Mouse (Mus musculus): Measurements from ENCODE around the gene Lrrc7. TPM values are rescaled to one million over a fixed set of nuclear protein-coding genes. Genes with fewer than 3 reads are reported as not detected.

The Lrrc7 gene
- polyA plus RNA-seq, 1 experiment from 2014 or later = 0.22 TPM

- Histone ChIP-seq H3K36me3 (ENCODE audit: control insufficient read depth, insufficient read depth, low read length) (no peaks in the 10 kb centered on the region), H3K9me3 (ENCODE audit: control insufficient read depth, low read length) (no peaks in the 10 kb centered on the region), H3K4me3 (ENCODE audit: low read depth, low read length) (no peak overlapping the region), H3K27ac (ENCODE audit: low read depth, low read length) (no peak overlapping the region), H3K27me3 (replicated peaks; ENCODE audit: control insufficient read depth, insufficient read depth, low read length) (peaks cover 3% of the 10 kb centered on the region), H3K9ac (ENCODE audit: low read depth, low read length) (no peak overlapping the region), H3K4me2 (no peak overlapping the region), H3K4me1 (replicated peaks; ENCODE audit: control insufficient read depth, insufficient read depth, low read length) (no peaks in the 10 kb centered on the region)
- no peak for DNase-seq (ENCODE audit: low spot score)
- ATAC-seq (replicated peaks; ENCODE audit: low FRiP score) = no peak
These were observed 7.7 kb downstream of the Lrrc7 start for GRCm38 (mm10) chr3:158554280-158554679.

- 72% methylated on average over 5 of the region's 5 CpGs for WGBS
- Histone ChIP-seq H3K9ac (ENCODE audit: low read depth, low read length) (no peak overlapping the region), H3K27ac (ENCODE audit: low read depth, low read length) (no peak overlapping the region), H3K9me3 (ENCODE audit: control insufficient read depth, low read length) (no peaks in the 10 kb centered on the region), H3K4me3 (ENCODE audit: low read depth, low read length) (no peak overlapping the region), H3K36me3 (ENCODE audit: control insufficient read depth, insufficient read depth, low read length) (no peaks in the 10 kb centered on the region), H3K4me2 (no peak overlapping the region), H3K27me3 (replicated peaks; ENCODE audit: control insufficient read depth, insufficient read depth, low read length) (no peaks in the 10 kb centered on the region), H3K4me1 (replicated peaks; ENCODE audit: control insufficient read depth, insufficient read depth, low read length) (no peaks in the 10 kb centered on the region)
- ATAC-seq (replicated peaks; ENCODE audit: low FRiP score) (no peak), DNase-seq (ENCODE audit: low spot score) (no peak)
These were observed 9.9 kb downstream of the Lrrc7 start for GRCm38 (mm10) chr3:158552105-158552504.

DNA sequence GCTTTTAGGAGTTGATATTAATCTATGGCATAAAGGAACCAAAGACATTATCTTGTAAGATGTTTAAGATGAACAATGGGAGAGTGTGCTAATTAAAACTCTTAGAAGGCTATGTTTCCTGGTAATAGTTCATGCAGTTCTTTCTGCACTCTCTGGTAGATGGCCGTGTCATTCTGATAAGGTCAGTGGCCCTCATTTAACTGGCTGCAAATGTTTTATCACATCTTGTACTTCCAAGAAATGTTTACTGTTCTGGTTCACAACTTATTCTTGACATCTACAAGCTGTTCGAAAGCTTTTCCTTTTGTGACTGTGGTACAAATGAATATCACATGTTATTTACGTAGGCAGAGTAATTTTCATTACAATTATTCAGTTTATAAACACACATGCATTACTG is 18.5 kb downstream of the Lrrc7 start:
- H3K36me3 ChIP-seq (ENCODE audit: control insufficient read depth, insufficient read depth, low read length) = no peaks in the 10 kb centered on the region
- H3K27ac ChIP-seq (ENCODE audit: low read depth, low read length) = no peak overlapping the region
- no peaks in the 10 kb centered on the region for H3K9me3 ChIP-seq (ENCODE audit: control insufficient read depth, low read length)
- H3K4me3 ChIP-seq (ENCODE audit: low read depth, low read length) = no peak overlapping the region
- H3K4me2 ChIP-seq = no peak overlapping the region
- DNase-seq (ENCODE audit: low spot score) = no peak
- no peaks in the 10 kb centered on the region for H3K4me1 ChIP-seq (replicated peaks; ENCODE audit: control insufficient read depth, insufficient read depth, low read length)
- WGBS = 72% methylated on average over 3 of the region's 3 CpGs
- no peak for ATAC-seq (replicated peaks; ENCODE audit: low FRiP score)
- H3K9ac ChIP-seq (ENCODE audit: low read depth, low read length) = no peak overlapping the region
- no peaks in the 10 kb centered on the region for H3K27me3 ChIP-seq (replicated peaks; ENCODE audit: control insufficient read depth, insufficient read depth, low read length)

DNA sequence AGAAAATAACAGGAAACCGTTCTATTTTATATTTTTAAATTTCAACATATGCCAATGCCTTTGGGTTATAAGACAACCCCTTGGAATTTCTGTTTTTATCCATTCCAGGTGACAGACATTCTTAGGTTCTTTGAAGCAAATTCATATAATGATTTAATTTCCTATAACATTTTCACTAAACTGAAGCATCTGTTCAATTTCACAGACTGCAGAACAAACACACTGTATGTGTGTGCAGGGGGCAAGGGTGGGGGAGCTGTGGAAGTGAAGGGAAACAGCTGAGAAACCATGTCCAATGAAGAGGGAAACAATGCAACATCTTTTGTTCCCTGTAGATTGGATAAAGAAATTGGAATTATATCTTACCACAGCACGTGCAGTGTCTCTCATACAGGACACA is 29.2 kb downstream of the Lrrc7 start:
- H3K36me3 ChIP-seq (ENCODE audit: control insufficient read depth, insufficient read depth, low read length) = no peaks in the 10 kb centered on the region
- H3K27ac ChIP-seq (ENCODE audit: low read depth, low read length) = no peak overlapping the region
- no peaks in the 10 kb centered on the region for H3K27me3 ChIP-seq (replicated peaks; ENCODE audit: control insufficient read depth, insufficient read depth, low read length)
- H3K9me3 ChIP-seq (ENCODE audit: control insufficient read depth, low read length) = no peaks in the 10 kb centered on the region
- ATAC-seq (replicated peaks; ENCODE audit: low FRiP score) (no peak), DNase-seq (ENCODE audit: low spot score) (no peak)
- WGBS = 80% methylated on average over 2 of the region's 2 CpGs
- H3K9ac ChIP-seq (ENCODE audit: low read depth, low read length) = no peak overlapping the region
- H3K4me2 ChIP-seq = no peak overlapping the region
- H3K4me3 ChIP-seq (ENCODE audit: low read depth, low read length) = no peak overlapping the region
- H3K4me1 ChIP-seq (replicated peaks; ENCODE audit: control insufficient read depth, insufficient read depth, low read length) = no peaks in the 10 kb centered on the region

DNA sequence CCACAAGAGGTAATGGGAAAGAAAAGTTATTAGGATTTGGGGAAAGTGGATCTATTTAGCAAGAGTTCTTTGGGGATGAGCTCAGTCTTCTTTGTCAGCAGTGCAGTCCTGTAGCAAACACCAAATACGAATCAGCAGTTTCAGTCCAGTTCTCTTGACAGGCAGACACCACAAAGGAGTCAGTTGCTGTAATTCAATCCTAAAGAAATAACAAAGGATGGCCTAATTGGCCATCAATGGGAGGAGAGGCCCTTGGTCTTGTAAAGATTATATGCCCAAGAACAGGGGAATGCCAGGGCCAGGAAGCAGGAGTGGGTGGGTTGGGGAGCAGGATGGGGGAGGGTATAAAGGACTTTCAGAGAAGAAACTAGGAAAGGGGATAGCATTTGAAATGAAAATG is 33.5 kb downstream of the Lrrc7 start:
- H3K27me3 ChIP-seq (replicated peaks; ENCODE audit: control insufficient read depth, insufficient read depth, low read length) = no peaks in the 10 kb centered on the region
- no peaks in the 10 kb centered on the region for H3K36me3 ChIP-seq (ENCODE audit: control insufficient read depth, insufficient read depth, low read length)
- 48% methylated on average over 1 of the region's 1 CpGs for WGBS
- H3K4me1 ChIP-seq (replicated peaks; ENCODE audit: control insufficient read depth, insufficient read depth, low read length) = no peaks in the 10 kb centered on the region
- no peak overlapping the region for H3K4me2 ChIP-seq
- DNase-seq (ENCODE audit: low spot score) (no peak), ATAC-seq (replicated peaks; ENCODE audit: low FRiP score) (no peak)
- H3K27ac ChIP-seq (ENCODE audit: low read depth, low read length) = no peak overlapping the region
- H3K4me3 ChIP-seq (ENCODE audit: low read depth, low read length) = no peak overlapping the region
- H3K9me3 ChIP-seq (ENCODE audit: control insufficient read depth, low read length) = no peaks in the 10 kb centered on the region
- no peak overlapping the region for H3K9ac ChIP-seq (ENCODE audit: low read depth, low read length)

- Histone ChIP-seq H3K4me2 (no peak overlapping the region), H3K36me3 (ENCODE audit: control insufficient read depth, insufficient read depth, low read length) (no peaks in the 10 kb centered on the region), H3K27me3 (replicated peaks; ENCODE audit: control insufficient read depth, insufficient read depth, low read length) (no peaks in the 10 kb centered on the region), H3K9me3 (ENCODE audit: control insufficient read depth, low read length) (no peaks in the 10 kb centered on the region), H3K9ac (ENCODE audit: low read depth, low read length) (no peak overlapping the region), H3K27ac (ENCODE audit: low read depth, low read length) (no peak overlapping the region), H3K4me1 (replicated peaks; ENCODE audit: control insufficient read depth, insufficient read depth, low read length) (no peaks in the 10 kb centered on the region), H3K4me3 (ENCODE audit: low read depth, low read length) (no peak overlapping the region)
- DNase-seq (ENCODE audit: low spot score) (no peak), ATAC-seq (replicated peaks; ENCODE audit: low FRiP score) (no peak)
- 50% methylated on average over 1 of the region's 1 CpGs for WGBS
These were observed 68.3 kb downstream of the Lrrc7 start for GRCm38 (mm10) chr3:158493730-158494129.

- Histone ChIP-seq H3K27ac (ENCODE audit: low read depth, low read length) (no peak overlapping the region), H3K36me3 (ENCODE audit: control insufficient read depth, insufficient read depth, low read length) (no peaks in the 10 kb centered on the region), H3K27me3 (replicated peaks; ENCODE audit: control insufficient read depth, insufficient read depth, low read length) (no peaks in the 10 kb centered on the region), H3K4me2 (no peak overlapping the region), H3K4me3 (ENCODE audit: low read depth, low read length) (no peak overlapping the region), H3K9me3 (ENCODE audit: control insufficient read depth, low read length) (no peaks in the 10 kb centered on the region), H3K9ac (ENCODE audit: low read depth, low read length) (no peak overlapping the region), H3K4me1 (replicated peaks; ENCODE audit: control insufficient read depth, insufficient read depth, low read length) (no peaks in the 10 kb centered on the region)
- WGBS = 73% methylated on average over 2 of the region's 2 CpGs
- no peak for ATAC-seq (replicated peaks; ENCODE audit: low FRiP score)
- no peak for DNase-seq (ENCODE audit: low spot score)
These were observed 82.3 kb downstream of the Lrrc7 start for GRCm38 (mm10) chr3:158479677-158480076.

DNA sequence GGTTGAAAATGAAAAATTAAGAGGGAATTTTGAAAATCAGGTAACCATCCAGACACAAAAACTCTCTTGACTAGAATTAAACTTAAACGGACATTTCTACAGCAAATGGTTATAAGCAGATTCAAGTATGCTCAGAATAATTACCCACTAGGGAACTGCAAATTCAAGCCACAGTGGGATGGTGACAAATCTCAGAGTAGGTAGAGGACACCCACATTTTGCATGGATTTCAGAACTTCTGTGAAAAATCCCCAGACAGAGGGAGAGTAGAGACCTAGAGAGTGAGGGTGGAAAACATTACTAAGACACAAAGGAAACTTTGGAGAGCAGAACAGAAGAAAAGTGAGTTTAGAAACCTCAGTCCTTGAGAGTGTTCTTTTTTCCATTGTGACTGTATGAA is 161.4 kb downstream of the Lrrc7 start:
- no peaks in the 10 kb centered on the region for H3K9me3 ChIP-seq (ENCODE audit: control insufficient read depth, low read length)
- no peak overlapping the region for H3K9ac ChIP-seq (ENCODE audit: low read depth, low read length)
- no peak for DNase-seq (ENCODE audit: low spot score)
- no peak overlapping the region for H3K27ac ChIP-seq (ENCODE audit: low read depth, low read length)
- no peak overlapping the region for H3K4me3 ChIP-seq (ENCODE audit: low read depth, low read length)
- no peaks in the 10 kb centered on the region for H3K4me1 ChIP-seq (replicated peaks; ENCODE audit: control insufficient read depth, insufficient read depth, low read length)
- ATAC-seq (replicated peaks; ENCODE audit: low FRiP score) = no peak
- no peaks in the 10 kb centered on the region for H3K36me3 ChIP-seq (ENCODE audit: control insufficient read depth, insufficient read depth, low read length)
- H3K4me2 ChIP-seq = no peak overlapping the region
- WGBS = 83% methylated on average over 1 of the region's 1 CpGs
- H3K27me3 ChIP-seq (replicated peaks; ENCODE audit: control insufficient read depth, insufficient read depth, low read length) = no peaks in the 10 kb centered on the region

DNA sequence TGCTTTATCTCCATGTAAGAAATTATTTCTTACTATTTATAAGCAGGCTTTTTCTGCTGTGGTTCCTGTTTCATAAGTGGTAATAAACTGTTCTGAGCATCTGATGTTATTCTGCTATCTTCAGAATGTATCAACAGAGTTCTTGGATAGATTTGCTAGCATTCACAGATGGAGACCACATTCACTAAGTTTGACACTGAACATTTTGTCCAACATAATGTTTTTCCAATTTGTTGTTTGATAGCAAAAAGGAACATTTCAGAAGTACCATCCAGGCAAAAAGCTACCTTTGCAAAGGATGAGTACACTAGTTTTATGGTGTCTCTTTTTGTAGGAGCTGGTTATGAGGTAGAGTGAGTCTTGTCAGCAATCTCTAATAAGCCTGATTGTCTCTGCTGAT is 170.5 kb downstream of the Lrrc7 start:
- H3K4me3 ChIP-seq (ENCODE audit: low read depth, low read length) = no peak overlapping the region
- no peak for ATAC-seq (replicated peaks; ENCODE audit: low FRiP score)
- DNase-seq (ENCODE audit: low spot score) = no peak
- H3K27me3 ChIP-seq (replicated peaks; ENCODE audit: control insufficient read depth, insufficient read depth, low read length) = no peaks in the 10 kb centered on the region
- no peaks in the 10 kb centered on the region for H3K4me1 ChIP-seq (replicated peaks; ENCODE audit: control insufficient read depth, insufficient read depth, low read length)
- H3K9me3 ChIP-seq (ENCODE audit: control insufficient read depth, low read length) = no peaks in the 10 kb centered on the region
- no peak overlapping the region for H3K4me2 ChIP-seq
- no peak overlapping the region for H3K27ac ChIP-seq (ENCODE audit: low read depth, low read length)
- no peaks in the 10 kb centered on the region for H3K36me3 ChIP-seq (ENCODE audit: control insufficient read depth, insufficient read depth, low read length)
- no peak overlapping the region for H3K9ac ChIP-seq (ENCODE audit: low read depth, low read length)

All from liver, embryonic 11.5 days (tissue).